Mouse (Mus musculus) stomach, postnatal 0 days (tissue): ENCODE measurements around the gene Kctd21.

Experiments used
- CTCF ChIP-seq: IDR thresholded peaks from 2 replicates; pipeline ENCODE4 v1.5.1; 2016; ENCODE audit warnings: antibody characterized with exemption, low read depth, mild to moderate bottlenecking, moderate library complexity
- EP300 ChIP-seq: optimal IDR thresholded peaks from 2 replicates; pipeline ENCODE3; 2016; ENCODE audit warnings: antibody characterized with exemption

DNA sequence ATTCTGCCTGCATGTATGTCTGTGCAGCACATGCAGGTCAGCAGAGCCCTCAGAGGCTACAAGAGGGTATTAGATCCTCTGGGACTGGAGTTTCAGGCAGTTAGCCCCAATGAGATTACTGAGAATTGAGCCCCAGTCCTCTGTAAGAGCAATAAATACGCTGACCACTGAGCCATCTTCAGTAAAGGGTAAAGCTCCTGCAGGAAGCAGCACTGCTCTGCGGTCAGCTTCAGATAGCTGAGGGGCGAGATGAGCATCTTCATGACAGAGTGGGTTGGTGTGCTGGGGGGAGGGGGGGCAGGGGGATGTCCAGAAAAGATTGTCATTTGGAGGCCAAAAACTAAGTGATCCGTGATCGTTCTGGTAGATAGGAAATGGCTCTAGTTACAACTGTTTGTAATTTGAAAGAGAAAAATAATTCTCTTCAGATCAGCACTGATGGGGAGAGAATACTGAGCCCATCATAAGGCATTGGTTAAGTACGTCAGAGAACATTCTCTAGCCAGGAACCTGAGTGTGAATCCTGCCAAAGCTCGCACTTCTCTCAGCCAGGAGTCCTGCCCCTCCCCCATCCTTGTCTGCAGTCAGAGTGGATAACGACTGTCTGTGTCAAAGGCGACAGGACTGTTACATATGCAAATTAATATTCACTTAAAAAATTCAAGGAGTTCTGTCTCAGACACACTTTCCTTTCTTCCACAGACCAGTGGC, 14.1 kb downstream of the Kctd21 start:
- no peak for TF ChIP-seq CTCF
- no peak for TF ChIP-seq EP300
